9 mouse cellular contexts compared by ENCODE assay signal in the genomic region with DNA sequence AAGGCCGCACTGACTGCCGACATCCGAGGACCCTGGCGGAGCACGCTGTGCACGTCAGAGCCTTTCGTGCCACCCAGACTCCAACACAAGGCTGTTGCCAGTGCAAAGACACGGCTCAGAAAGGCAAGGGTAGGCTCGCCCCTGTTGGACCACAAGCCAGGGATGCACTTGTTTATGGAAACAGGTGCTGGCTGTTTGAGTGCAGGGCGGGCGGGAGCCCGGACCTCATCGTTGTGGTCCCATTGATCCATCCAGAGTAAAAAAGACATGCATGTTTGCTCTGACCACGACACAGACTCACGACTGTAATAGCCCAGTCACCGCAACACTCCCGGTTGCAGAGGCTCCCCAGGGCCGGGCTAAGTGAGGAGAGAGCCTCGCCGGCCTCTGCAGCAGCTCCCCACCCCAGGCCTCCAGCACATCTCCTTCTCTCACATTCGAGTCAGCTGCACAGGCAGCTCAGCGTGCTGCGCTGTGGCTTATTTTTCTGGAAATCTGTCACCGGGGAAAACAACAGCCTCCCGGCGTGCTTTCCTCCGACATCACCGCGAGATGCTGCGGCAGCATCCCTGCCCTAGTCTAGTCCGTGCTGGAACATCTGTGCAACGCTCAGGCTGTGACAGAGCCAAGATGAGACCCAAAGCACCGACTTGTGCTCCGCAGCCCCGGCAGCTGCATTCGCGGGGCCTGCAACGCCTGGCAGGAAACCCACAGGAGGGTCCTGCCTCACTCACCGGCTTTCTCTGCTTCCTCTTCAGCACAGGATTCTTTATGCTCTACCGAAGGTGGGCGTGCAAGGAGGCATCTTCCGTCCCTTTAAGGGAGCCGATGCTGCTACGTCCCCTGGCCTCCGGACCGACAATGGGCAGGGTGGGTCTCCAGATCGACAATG. TPM values are rescaled to one million over a fixed set of nuclear protein-coding genes. Genes with fewer than 3 reads are reported as not detected.
DNase-seq lines count a peak whose midpoint lies in the region; ATAC-seq and TF ChIP-seq lines count a peak whose summit lies in the region.
"Had no signal": no experiment of that assay in that cellular context is flagged by ENCODE, and none has a peak within 500 bp of the region (broad histone marks: within the 10 kb centered on the region; RNA-seq: fewer than 3 reads in every experiment).

No protein-coding gene starts in this region.

- H3K36me3 ChIP-seq in heart, adult 2 months (ENCODE audit: control insufficient read depth, insufficient read depth, low read length): no peaks in the 10 kb centered on the region
- H3K36me3 ChIP-seq in forebrain, embryonic 13.5 days (ENCODE audit: poor library complexity, severe bottlenecking): no peaks in the 10 kb centered on the region
- no peaks in the 10 kb centered on the region for H3K36me3 ChIP-seq in midbrain, embryonic 10.5 days
- H3K36me3 ChIP-seq in stomach, embryonic 16.5 days (ENCODE audit: control insufficient read depth, insufficient read depth, low read length): no peaks in the 10 kb centered on the region

- H3K4me2 ChIP-seq in forebrain, embryonic 13.5 days: peak overlapping the region; percentile 89
- peak overlapping the region; percentile 78 for H3K4me2 ChIP-seq in stomach, embryonic 16.5 days (ENCODE audit: low read depth, low read length)

- no peak for DNase-seq in heart, adult 2 months
- DNase-seq in heart, adult 8-10 months (ENCODE audit: low spot score): no peak
- peak; percentile 23 to 43 for DNase-seq in layer of hippocampus, adult 2 months (ENCODE audit: low spot score in 2 of 2)
- DNase-seq in midbrain, embryonic 10.5 days (ENCODE audit: low spot score): peak; percentile 71
- no peak for DNase-seq in testis, postnatal 14 days (ENCODE audit: low spot score)

- no peak for TF ChIP-seq EP300 in heart, adult 2 months (IDR thresholded peaks at IDR 0.05; ENCODE audit: insufficient read depth, low read depth, low read length)

- TF ChIP-seq POLR2A in heart, adult 2 months (IDR thresholded peaks at IDR 0.05; ENCODE audit: insufficient read depth, low read depth, low read length): no peak

- WGBS in heart, adult 2 months: 14% methylated on average over 47 of the region's 47 CpGs
- WGBS in forebrain, embryonic 13.5 days: 4% methylated on average over 47 of the region's 47 CpGs
- WGBS in midbrain, embryonic 10.5 days: 8% methylated on average over 47 of the region's 47 CpGs
- WGBS in stomach, embryonic 16.5 days: 14% methylated on average over 47 of the region's 47 CpGs

- peaks cover 3% of the 10 kb centered on the region for H3K27me3 ChIP-seq in heart, adult 2 months (ENCODE audit: control insufficient read depth, insufficient read depth, low read length)
- H3K27me3 ChIP-seq in forebrain, embryonic 13.5 days: 0 out of 2 replicates have a peak, but pooled peaks cover 3% of the 10 kb centered on the region
- H3K27me3 ChIP-seq in midbrain, embryonic 10.5 days (ENCODE audit: low read depth, poor library complexity, severe bottlenecking): peaks cover 39% of the 10 kb centered on the region
- peaks cover 10% of the 10 kb centered on the region for H3K27me3 ChIP-seq in stomach, embryonic 16.5 days (ENCODE audit: control insufficient read depth, insufficient read depth, low read length)

- no peaks in the 10 kb centered on the region for H3K9me3 ChIP-seq in forebrain, embryonic 13.5 days (replicated peaks)
- H3K9me3 ChIP-seq in midbrain, embryonic 10.5 days (replicated peaks): no peaks in the 10 kb centered on the region
- H3K9me3 ChIP-seq in stomach, embryonic 16.5 days (replicated peaks; ENCODE audit: control insufficient read depth, low read length): no peaks in the 10 kb centered on the region

- no peak overlapping the region for H3K27ac ChIP-seq in heart, adult 2 months
- H3K27ac ChIP-seq in brown adipose tissue, adult 24 weeks (replicated peaks; ENCODE audit: low read depth, low read length): no peak overlapping the region
- H3K27ac ChIP-seq in forebrain, embryonic 13.5 days: peak overlapping the region; percentile 88
- H3K27ac ChIP-seq in layer of hippocampus, adult 2 months: peak overlapping the region; percentile 94
- H3K27ac ChIP-seq in midbrain, embryonic 10.5 days (replicated peaks): peak overlapping the region; percentile 82
- peak overlapping the region; percentile 4; the same call in 1 of the 2 replicates for H3K27ac ChIP-seq in stomach, embryonic 16.5 days (ENCODE audit: low read length)

- H3K4me1 ChIP-seq in heart, adult 2 months (ENCODE audit: control insufficient read depth, insufficient read depth, low read length): peaks cover 4% of the 10 kb centered on the region
- H3K4me1 ChIP-seq in brown adipose tissue, adult 24 weeks (ENCODE audit: control insufficient read depth, insufficient read depth, insufficient read length, low read length): no peaks in the 10 kb centered on the region
- peaks cover 27% of the 10 kb centered on the region for H3K4me1 ChIP-seq in forebrain, embryonic 13.5 days
- H3K4me1 ChIP-seq in midbrain, embryonic 10.5 days: peaks cover 25% of the 10 kb centered on the region
- H3K4me1 ChIP-seq in stomach, embryonic 16.5 days (ENCODE audit: control insufficient read depth, insufficient read depth, low read length): peaks cover 10% of the 10 kb centered on the region; the same call in 1 of the 2 replicates

- H3K9ac ChIP-seq in heart, adult 2 months (ENCODE audit: low read depth, low read length): peak overlapping the region; percentile 29
- peak overlapping the region; percentile 83 for H3K9ac ChIP-seq in forebrain, embryonic 13.5 days
- peak overlapping the region; percentile 53 for H3K9ac ChIP-seq in stomach, embryonic 16.5 days (ENCODE audit: low read length)

- intact Hi-C loops in heart, adult 2 months (cut with DNase I): no loop called here

- ATAC-seq in forebrain, embryonic 13.5 days: peak; percentile 77
- no peak for ATAC-seq in stomach, embryonic 16.5 days (ENCODE audit: insufficient read depth, low FRiP score)

- TF ChIP-seq CTCF in heart, adult 2 months (IDR thresholded peaks at IDR 0.05): no peak
- TF ChIP-seq CTCF in layer of hippocampus, adult 2 months (conservative IDR thresholded peaks at IDR 0.05): no peak

- H3K4me3 ChIP-seq in heart, adult 2 months: peak overlapping the region; percentile 49
- peak overlapping the region; percentile 47 for H3K4me3 ChIP-seq in brown adipose tissue, adult 24 weeks (ENCODE audit: insufficient read depth, low read depth, low read length)
- H3K4me3 ChIP-seq in forebrain, embryonic 13.5 days: peak overlapping the region; percentile 60
- peak overlapping the region; percentile 86 for H3K4me3 ChIP-seq in layer of hippocampus, adult 2 months
- H3K4me3 ChIP-seq in midbrain, embryonic 10.5 days: peak overlapping the region; percentile 67
- peak overlapping the region; percentile 44 for H3K4me3 ChIP-seq in stomach, embryonic 16.5 days (replicated peaks; ENCODE audit: low read length)

- H3K79me2 ChIP-seq in heart, adult 2 months (replicated peaks; ENCODE audit: control insufficient read depth, insufficient read depth, low read length): no peaks in the 10 kb centered on the region

RNA-seq across cellular contexts. Expression of gene Prkcz, which starts 16.2 kb away (rescaled TPM):
- 1 to 10 TPM; 2.3 to 2.6 TPM for total RNA-seq in heart, adult 2 months (2021)
- polyA plus RNA-seq in heart, adult 2 months (2012; rRNA removed): 1.5 and 2.3 TPM in 2 replicates
- 1 to 10 TPM; 4.1 to 7.8 (median 5.5) TPM for total RNA-seq in heart, adult 8-10 months (2022)
- polyA plus RNA-seq in brown adipose tissue, adult 24 weeks (2012; ENCODE audit: insufficient read depth, insufficient read length, missing spikeins): not detected in 2 replicates
- 33.2 and 42.1 TPM in 2 replicates for polyA plus RNA-seq in forebrain, embryonic 13.5 days (2015; fragmentation: Nextera tagmentation; extraction: Ambion mirVana)
- total RNA-seq in layer of hippocampus, adult 2 months (2021): 100 to 1,000 TPM; 158 to 160 TPM
- polyA plus RNA-seq in midbrain, embryonic 10.5 days (2016; fragmentation: Nextera tagmentation; extraction: Ambion mirVana): 13.6 and 19.8 TPM in 2 replicates
- 16.7 and 16.8 TPM in 2 replicates for polyA plus RNA-seq in stomach, embryonic 16.5 days (2015; fragmentation: Nextera tagmentation; extraction: Ambion mirVana)

RNA-seq across cellular contexts. Expression of gene Gabrd, which starts 53.0 kb away (rescaled TPM):
- total RNA-seq in heart, adult 2 months (2021): not detected
- polyA plus RNA-seq in heart, adult 2 months (2012; rRNA removed): 0.06 and 0.32 TPM in 2 replicates
- total RNA-seq in heart, adult 8-10 months (2022): not detected
- not detected in 2 replicates for polyA plus RNA-seq in brown adipose tissue, adult 24 weeks (2012; ENCODE audit: insufficient read depth, insufficient read length, missing spikeins)
- 0.31 and 0.35 TPM in 2 replicates for polyA plus RNA-seq in forebrain, embryonic 13.5 days (2015; fragmentation: Nextera tagmentation; extraction: Ambion mirVana)
- total RNA-seq in layer of hippocampus, adult 2 months (2021): 10 to 100 TPM; 24.2 to 28.4 TPM
- polyA plus RNA-seq in midbrain, embryonic 10.5 days (2016; fragmentation: Nextera tagmentation; extraction: Ambion mirVana): not detected in 2 replicates
- polyA plus RNA-seq in stomach, embryonic 16.5 days (2015; fragmentation: Nextera tagmentation; extraction: Ambion mirVana): 0.23 TPM in 1 of 2 replicates, not detected in the other
- total RNA-seq: heart, postnatal 10 days had no signal

Comparison
In these comparisons a context has a peak if more than half of its experiments do, and no peak if none do; other contexts are left out.
1. DNase-seq: peak in layer of hippocampus, adult 2 months (2 of 2) and midbrain, embryonic 10.5 days (single experiment); none in heart, adult 2 months (0 of 2), heart, adult 8-10 months (single experiment) and testis, postnatal 14 days (single experiment).
2. H3K27ac ChIP-seq: peak in forebrain, embryonic 13.5 days (single experiment), layer of hippocampus, adult 2 months (single experiment), midbrain, embryonic 10.5 days (single experiment) and stomach, embryonic 16.5 days (single experiment); none in heart, adult 2 months (single experiment) and brown adipose tissue, adult 24 weeks (single experiment).
3. H3K9ac ChIP-seq: peak in every context shown above with its lines; median percentile 83 in forebrain, embryonic 13.5 days; 53 in stomach, embryonic 16.5 days; 29 in heart, adult 2 months.
4. Peak in every context shown above with its lines, with median percentiles within 50 percentile points of each other: H3K4me3 ChIP-seq.